Mouse (Mus musculus) A20 (cell line): ENCODE data around the gene Mettl18.
"Not testable (repeated sequence)": the region's sequence is repeated elsewhere in the genome, so short reads cannot be mapped to it uniquely, and the experiment has no call there.

Source experiments
- DNase-seq: peaks from one replicate; pipeline ENCODE4 v3.0.0-alpha.2; 2011; ENCODE audit warnings: low read depth, low spot score

Gene Mettl18

GRCm38 (mm10) chr1:163994721-163995608 lies at the start of gene Mettl18, which contains the start of gene BC055324:
Mettl18 (plus strand) TSS chr1:163994889.
BC055324 (minus strand) TSS chr1:163994796.
- peak; percentile 97 for DNase-seq

GRCm38 (mm10) chr1:163953396-163953795 lies 41.3 kb upstream of the Mettl18 start:
- no peak for DNase-seq

- DNase-seq: no peak
Measured at GRCm38 (mm10) chr1:163958036-163958435, 36.7 kb upstream of the Mettl18 start.

- DNase-seq: no peak
Measured at GRCm38 (mm10) chr1:163964008-163964689, 30.5 kb upstream of the Mettl18 start.

GRCm38 (mm10) chr1:163974471-163974870 lies 20.2 kb upstream of the Mettl18 start:
- no peak for DNase-seq

- peak; percentile 39 for DNase-seq
Measured at GRCm38 (mm10) chr1:163975088-163975487, 19.6 kb upstream of the Mettl18 start.

GRCm38 (mm10) chr1:163976515-163976914 lies 18.2 kb upstream of the Mettl18 start:
- peak; percentile 48 for DNase-seq

GRCm38 (mm10) chr1:163992371-163992770 lies 2.3 kb upstream of the Mettl18 start:
- no peak for DNase-seq

GRCm38 (mm10) chr1:163994173-163994720 lies 442 bp upstream of the Mettl18 start:
- DNase-seq: no peak

- no peak for DNase-seq
Measured at GRCm38 (mm10) chr1:163995609-163995913, 872 bp downstream of the Mettl18 start.

- no peak for DNase-seq
Measured at GRCm38 (mm10) chr1:164001831-164002452, 7.3 kb downstream of the Mettl18 start.

GRCm38 (mm10) chr1:164004311-164004710 lies 9.6 kb downstream of the Mettl18 start:
- DNase-seq: no peak

GRCm38 (mm10) chr1:164009235-164009634 lies 14.5 kb downstream of the Mettl18 start:
- peak; percentile 58 for DNase-seq

GRCm38 (mm10) chr1:164014616-164015015 lies 19.9 kb downstream of the Mettl18 start:
- no peak for DNase-seq

GRCm38 (mm10) chr1:164018221-164018896 lies 23.7 kb downstream of the Mettl18 start:
- no peak for DNase-seq

GRCm38 (mm10) chr1:164019789-164020188 lies 25.1 kb downstream of the Mettl18 start:
- DNase-seq: no peak

GRCm38 (mm10) chr1:164020746-164021145 lies 26.1 kb downstream of the Mettl18 start:
- not testable (repeated sequence) for DNase-seq

- DNase-seq: peak; percentile 19
Measured at GRCm38 (mm10) chr1:164022106-164022505, 27.4 kb downstream of the Mettl18 start.

GRCm38 (mm10) chr1:164025685-164026084 lies 31.0 kb downstream of the Mettl18 start:
- DNase-seq: no peak

GRCm38 (mm10) chr1:164027416-164027815 lies 32.7 kb downstream of the Mettl18 start:
- DNase-seq: peak; percentile 34

GRCm38 (mm10) chr1:164040385-164041135 lies 45.9 kb downstream of the Mettl18 start:
- DNase-seq: no peak
